Mouse (Mus musculus) lung, embryonic 14.5 days (tissue): ENCODE measurements around the gene Usp32. TPM values are rescaled to one million over a fixed set of nuclear protein-coding genes. Genes with fewer than 3 reads are reported as not detected.

Experiments used
- ATAC-seq: fragments of 200-750 bp; cut with Nextera tagmentation; 2 replicates; pipeline ENCODE4 v1.8.0; 2017; ENCODE audit warnings: mild to moderate bottlenecking, moderate TSS enrichment, moderate library complexity; ENCODE audit not compliant: insufficient read depth
- DNase-seq: peaks from one replicate; pipeline ENCODE4 v3.0.0-alpha.2; 2015
- H3K27ac ChIP-seq: fragments of 300-500 bp; sonication (generic); 2 replicates; pipeline ENCODE4 v1.5.1; 2014; ENCODE audit warnings: low read depth, mild to moderate bottlenecking, moderate library complexity
- H3K27me3 ChIP-seq: fragments of 300-500 bp; sonication (generic); 2 replicates; pipeline ENCODE4 v1.6.1; 2014; ENCODE audit warnings: low read length, control low read depth; ENCODE audit not compliant: insufficient read depth
- H3K36me3 ChIP-seq: fragments of 300-500 bp; sonication (generic); 2 replicates; pipeline ENCODE4 v1.6.1; 2014; ENCODE audit warnings: control low read depth; ENCODE audit not compliant: insufficient read depth
- H3K4me1 ChIP-seq: fragments of 300-500 bp; sonication (generic); 2 replicates; pipeline ENCODE4 v1.6.1; 2014; ENCODE audit warnings: antibody characterized with exemption, control low read depth; ENCODE audit not compliant: insufficient read depth
- H3K4me2 ChIP-seq: fragments of 300-500 bp; sonication (generic); 2 replicates; pipeline ENCODE4 v1.6.1; 2014; ENCODE audit warnings: mild to moderate bottlenecking
- H3K4me3 ChIP-seq: fragments of 300-500 bp; sonication (generic); 2 replicates; pipeline ENCODE4 v1.5.1; 2014; ENCODE audit warnings: low read depth, low read length
- H3K9ac ChIP-seq: fragments of 300-500 bp; sonication (generic); 2 replicates; pipeline ENCODE4 v1.6.1; 2014
- H3K9me3 ChIP-seq: fragments of 300-500 bp; sonication (generic); 2 replicates; pipeline ENCODE4 v1.6.1; 2016; ENCODE audit warnings: low read depth, low read length, control low read depth
- CTCF ChIP-seq: IDR thresholded peaks from 2 replicates; pipeline ENCODE4 v1.5.1; 2016; ENCODE audit warnings: antibody characterized with exemption, low read depth
- WGBS: fragments of 180-500 bp; shearing (Covaris S2); extraction: QIAGEN DNeasy Blood & Tissue Kit; methylation state at CpG from one replicate; pipeline ENCODE4 v1.1.7; 2014; 5-methylcytosine and 5-hydroxymethylcytosine counted together
- polyA plus RNA-seq: library from polyadenylated mRNA; unstranded; fragments of >200 nt; fragmentation: Nextera tagmentation; extraction: Ambion mirVana; gene quantifications from 2 replicates; pipeline ENCODE4 v1.2.1, GENCODE M21; 2014

The Usp32 gene
- polyA plus RNA-seq, 1 experiment from 2014 or later = 5.5 TPM

GRCm38 (mm10) chr11:85103763-85104162 is 36.2 kb downstream of the Usp32 start:
- no peak overlapping the region for H3K9ac ChIP-seq
- no peak overlapping the region for H3K27ac ChIP-seq
- no peaks in the 10 kb centered on the region for H3K36me3 ChIP-seq
- H3K27me3 ChIP-seq = no peaks in the 10 kb centered on the region
- no peaks in the 10 kb centered on the region for H3K9me3 ChIP-seq
- DNase-seq (no peak), ATAC-seq (no peak)
- no peak for TF ChIP-seq CTCF
- no peak overlapping the region for H3K4me2 ChIP-seq
- H3K4me3 ChIP-seq = no peak overlapping the region
- WGBS = 42% methylated on average over 2 of the region's 2 CpGs
- H3K4me1 ChIP-seq = no peaks in the 10 kb centered on the region

GRCm38 (mm10) chr11:85095116-85095515 is 44.8 kb downstream of the Usp32 start:
- ATAC-seq = no peak
- Histone ChIP-seq H3K27me3 (no peaks in the 10 kb centered on the region), H3K27ac (no peak overlapping the region), H3K9me3 (no peaks in the 10 kb centered on the region), H3K4me3 (no peak overlapping the region), H3K4me1 (no peaks in the 10 kb centered on the region), H3K36me3 (no peaks in the 10 kb centered on the region), H3K9ac (no peak overlapping the region), H3K4me2 (no peak overlapping the region)
- WGBS = 60% methylated on average over 5 of the region's 5 CpGs
- TF ChIP-seq CTCF = no peak
- no peak for DNase-seq

GRCm38 (mm10) chr11:85086253-85086652 is 53.7 kb downstream of the Usp32 start:
- Histone ChIP-seq H3K4me2 (no peak overlapping the region), H3K9ac (no peak overlapping the region), H3K27ac (no peak overlapping the region), H3K4me3 (no peak overlapping the region), H3K9me3 (no peaks in the 10 kb centered on the region), H3K4me1 (no peaks in the 10 kb centered on the region), H3K36me3 (no peaks in the 10 kb centered on the region), H3K27me3 (no peaks in the 10 kb centered on the region)
- DNase-seq (no peak), ATAC-seq (no peak)
- no peak for TF ChIP-seq CTCF

- no peak overlapping the region for H3K9ac ChIP-seq
- no peaks in the 10 kb centered on the region for H3K27me3 ChIP-seq
- no peak overlapping the region for H3K4me2 ChIP-seq
- no peak overlapping the region for H3K4me3 ChIP-seq
- H3K36me3 ChIP-seq = peaks cover 10% of the 10 kb centered on the region; the same call in 1 of the 2 replicates
- WGBS = 96% methylated on average over 4 of the region's 4 CpGs
- DNase-seq (no peak), ATAC-seq (no peak)
- H3K27ac ChIP-seq = no peak overlapping the region
- H3K4me1 ChIP-seq = no peaks in the 10 kb centered on the region
- H3K9me3 ChIP-seq = no peaks in the 10 kb centered on the region
- no peak for TF ChIP-seq CTCF
These were observed 72.1 kb downstream of the Usp32 start for GRCm38 (mm10) chr11:85067871-85068270.

GRCm38 (mm10) chr11:85058562-85058961 is 81.4 kb downstream of the Usp32 start:
- no peak for ATAC-seq
- no peak overlapping the region for H3K27ac ChIP-seq

GRCm38 (mm10) chr11:85057544-85057943 is 82.4 kb downstream of the Usp32 start:
- no peaks in the 10 kb centered on the region for H3K27me3 ChIP-seq
- H3K4me3 ChIP-seq = no peak overlapping the region
- no peaks in the 10 kb centered on the region for H3K4me1 ChIP-seq
- DNase-seq = no peak
- no peak overlapping the region for H3K4me2 ChIP-seq
- 93% methylated on average over 1 of the region's 1 CpGs for WGBS
- no peak for TF ChIP-seq CTCF
- no peak overlapping the region for H3K9ac ChIP-seq
- ATAC-seq = no peak
- no peak overlapping the region for H3K27ac ChIP-seq
- no peaks in the 10 kb centered on the region for H3K36me3 ChIP-seq
- no peaks in the 10 kb centered on the region for H3K9me3 ChIP-seq

More at GRCm38 (mm10) chr11:85058562-85058961, 81.4 kb downstream of the Usp32 start:
- H3K4me3 ChIP-seq = no peak overlapping the region
- no peaks in the 10 kb centered on the region for H3K9me3 ChIP-seq
- no peak overlapping the region for H3K9ac ChIP-seq
- no peaks in the 10 kb centered on the region for H3K36me3 ChIP-seq
- 94% methylated on average over 4 of the region's 4 CpGs for WGBS
- no peaks in the 10 kb centered on the region for H3K4me1 ChIP-seq
- no peak for DNase-seq
- no peaks in the 10 kb centered on the region for H3K27me3 ChIP-seq
- no peak for TF ChIP-seq CTCF
- H3K4me2 ChIP-seq = no peak overlapping the region

- H3K9me3 ChIP-seq = no peaks in the 10 kb centered on the region
- ATAC-seq (no peak), DNase-seq (no peak)
- H3K4me2 ChIP-seq = no peak overlapping the region
- WGBS = 73% methylated on average over 5 of the region's 5 CpGs
- H3K36me3 ChIP-seq = no peaks in the 10 kb centered on the region
- H3K4me1 ChIP-seq = no peaks in the 10 kb centered on the region
- no peaks in the 10 kb centered on the region for H3K27me3 ChIP-seq
- no peak overlapping the region for H3K27ac ChIP-seq
- no peak for TF ChIP-seq CTCF
- H3K9ac ChIP-seq = no peak overlapping the region
- H3K4me3 ChIP-seq = no peak overlapping the region
These were observed 83.1 kb downstream of the Usp32 start for GRCm38 (mm10) chr11:85056901-85057300.

- Histone ChIP-seq H3K36me3 (no peaks in the 10 kb centered on the region), H3K27ac (no peak overlapping the region), H3K27me3 (no peaks in the 10 kb centered on the region), H3K9ac (no peak overlapping the region), H3K4me1 (no peaks in the 10 kb centered on the region), H3K9me3 (no peaks in the 10 kb centered on the region), H3K4me2 (no peak overlapping the region), H3K4me3 (no peak overlapping the region)
- ATAC-seq (no peak), DNase-seq (no peak)
- TF ChIP-seq CTCF = no peak
- 87% methylated on average over 2 of the region's 2 CpGs for WGBS
These were observed 84.4 kb downstream of the Usp32 start for GRCm38 (mm10) chr11:85055561-85055960.
